Mouse (Mus musculus): ENCODE measurements at regions not wholly inside any gene's neighbourhood (a gene's known extent, or its start where the extent isn't known, plus 50 kb on each side); places are given as distances from the start of the nearest gene placed in this dataset.

GRCm38 (mm10) chr7:135861409-135861805 is 145.2 kb upstream of the Mki67 start:
- H3K27me3 ChIP-seq (replicated peaks; ENCODE audit: control insufficient read depth, insufficient read depth, low read length), result no peaks in the 10 kb centered on the region; the same call in 1 of the 2 replicates
- ATAC-seq, result no peak
- H3K9me3 ChIP-seq (ENCODE audit: control insufficient read depth, low read length), result no peaks in the 10 kb centered on the region
- H3K4me1 ChIP-seq (replicated peaks; ENCODE audit: control insufficient read depth, insufficient read depth, low read length), result peaks cover 9% of the 10 kb centered on the region
- H3K27ac ChIP-seq (ENCODE audit: low read length), result no peak overlapping the region
- H3K4me3 ChIP-seq (replicated peaks; ENCODE audit: low read length), result no peak overlapping the region
- H3K9ac ChIP-seq (replicated peaks; ENCODE audit: low read depth, low read length), result no peak overlapping the region
- no peaks in the 10 kb centered on the region for H3K36me3 ChIP-seq (ENCODE audit: control insufficient read depth, insufficient read depth)
- no peak overlapping the region for H3K4me2 ChIP-seq (ENCODE audit: low read length)
- 80% methylated on average over 7 of the region's 7 CpGs for WGBS

- no peak for ATAC-seq
- no peak overlapping the region for H3K9ac ChIP-seq (replicated peaks; ENCODE audit: low read depth, low read length)
- no peaks in the 10 kb centered on the region for H3K27me3 ChIP-seq (replicated peaks; ENCODE audit: control insufficient read depth, insufficient read depth, low read length)
- no peak overlapping the region for H3K27ac ChIP-seq (ENCODE audit: low read length)
- H3K4me3 ChIP-seq (replicated peaks; ENCODE audit: low read length), result no peak overlapping the region
- no peaks in the 10 kb centered on the region for H3K9me3 ChIP-seq (ENCODE audit: control insufficient read depth, low read length)
- no peak overlapping the region for H3K4me2 ChIP-seq (ENCODE audit: low read length)
- H3K4me1 ChIP-seq (replicated peaks; ENCODE audit: control insufficient read depth, insufficient read depth, low read length), result peaks cover 9% of the 10 kb centered on the region
- H3K36me3 ChIP-seq (ENCODE audit: control insufficient read depth, insufficient read depth), result no peaks in the 10 kb centered on the region
- WGBS, result 29% methylated on average over 22 of the region's 22 CpGs
These were observed 147.6 kb upstream of the Mki67 start for GRCm38 (mm10) chr7:135863581-135864426.

- Histone ChIP-seq H3K9me3 (ENCODE audit: control insufficient read depth, low read length) (no peaks in the 10 kb centered on the region), H3K36me3 (ENCODE audit: control insufficient read depth, insufficient read depth) (no peaks in the 10 kb centered on the region), H3K4me3 (replicated peaks; ENCODE audit: low read length) (no peak overlapping the region), H3K27me3 (replicated peaks; ENCODE audit: control insufficient read depth, insufficient read depth, low read length) (no peaks in the 10 kb centered on the region), H3K4me2 (ENCODE audit: low read length) (no peak overlapping the region), H3K9ac (replicated peaks; ENCODE audit: low read depth, low read length) (no peak overlapping the region), H3K27ac (ENCODE audit: low read length) (no peak overlapping the region), H3K4me1 (replicated peaks; ENCODE audit: control insufficient read depth, insufficient read depth, low read length) (no peaks in the 10 kb centered on the region)
- WGBS, result 85% methylated on average over 6 of the region's 6 CpGs
- no peak for ATAC-seq
These were observed 154.8 kb upstream of the Mki67 start for GRCm38 (mm10) chr7:135870981-135871380.

GRCm38 (mm10) chr7:135877091-135877874 is 161.1 kb upstream of the Mki67 start:
- no peak for ATAC-seq
- 75% methylated on average over 6 of the region's 6 CpGs for WGBS
- Histone ChIP-seq H3K9me3 (ENCODE audit: control insufficient read depth, low read length) (no peaks in the 10 kb centered on the region), H3K9ac (replicated peaks; ENCODE audit: low read depth, low read length) (no peak overlapping the region), H3K4me3 (replicated peaks; ENCODE audit: low read length) (no peak overlapping the region), H3K27me3 (replicated peaks; ENCODE audit: control insufficient read depth, insufficient read depth, low read length) (no peaks in the 10 kb centered on the region), H3K4me1 (replicated peaks; ENCODE audit: control insufficient read depth, insufficient read depth, low read length) (no peaks in the 10 kb centered on the region), H3K4me2 (ENCODE audit: low read length) (no peak overlapping the region), H3K36me3 (ENCODE audit: control insufficient read depth, insufficient read depth) (no peaks in the 10 kb centered on the region), H3K27ac (ENCODE audit: low read length) (no peak overlapping the region)

- 73% methylated on average over 3 of the region's 3 CpGs for WGBS
- Histone ChIP-seq H3K4me1 (replicated peaks; ENCODE audit: control insufficient read depth, insufficient read depth, low read length) (no peaks in the 10 kb centered on the region), H3K9ac (replicated peaks; ENCODE audit: low read depth, low read length) (no peak overlapping the region), H3K36me3 (ENCODE audit: control insufficient read depth, insufficient read depth) (no peaks in the 10 kb centered on the region), H3K9me3 (ENCODE audit: control insufficient read depth, low read length) (no peaks in the 10 kb centered on the region), H3K27me3 (replicated peaks; ENCODE audit: control insufficient read depth, insufficient read depth, low read length) (no peaks in the 10 kb centered on the region), H3K4me2 (ENCODE audit: low read length) (no peak overlapping the region), H3K27ac (ENCODE audit: low read length) (no peak overlapping the region), H3K4me3 (replicated peaks; ENCODE audit: low read length) (no peak overlapping the region)
- ATAC-seq, result no peak
These were observed 162.6 kb upstream of the Mki67 start for GRCm38 (mm10) chr7:135878750-135879149.

- no peaks in the 10 kb centered on the region for H3K36me3 ChIP-seq (ENCODE audit: control insufficient read depth, insufficient read depth)
- H3K4me1 ChIP-seq (replicated peaks; ENCODE audit: control insufficient read depth, insufficient read depth, low read length), result no peaks in the 10 kb centered on the region
- no peak overlapping the region for H3K9ac ChIP-seq (replicated peaks; ENCODE audit: low read depth, low read length)
- H3K27me3 ChIP-seq (replicated peaks; ENCODE audit: control insufficient read depth, insufficient read depth, low read length), result no peaks in the 10 kb centered on the region
- H3K27ac ChIP-seq (ENCODE audit: low read length), result no peak overlapping the region
- H3K4me2 ChIP-seq (ENCODE audit: low read length), result no peak overlapping the region
- no peak overlapping the region for H3K4me3 ChIP-seq (replicated peaks; ENCODE audit: low read length)
- ATAC-seq, result no peak
- WGBS, result 92% methylated on average over 9 of the region's 9 CpGs
- H3K9me3 ChIP-seq (ENCODE audit: control insufficient read depth, low read length), result no peaks in the 10 kb centered on the region
These were observed 164.3 kb upstream of the Mki67 start for GRCm38 (mm10) chr7:135880446-135880845.

- H3K4me1 ChIP-seq (replicated peaks; ENCODE audit: control insufficient read depth, insufficient read depth, low read length), result no peaks in the 10 kb centered on the region
- no peak overlapping the region for H3K9ac ChIP-seq (replicated peaks; ENCODE audit: low read depth, low read length)
- no peaks in the 10 kb centered on the region for H3K27me3 ChIP-seq (replicated peaks; ENCODE audit: control insufficient read depth, insufficient read depth, low read length)
- no peak overlapping the region for H3K4me3 ChIP-seq (replicated peaks; ENCODE audit: low read length)
- no peak for ATAC-seq
- H3K36me3 ChIP-seq (ENCODE audit: control insufficient read depth, insufficient read depth), result no peaks in the 10 kb centered on the region
- WGBS, result 93% methylated on average over 4 of the region's 4 CpGs
- no peak overlapping the region for H3K27ac ChIP-seq (ENCODE audit: low read length)
- no peak overlapping the region for H3K4me2 ChIP-seq (ENCODE audit: low read length)
- H3K9me3 ChIP-seq (ENCODE audit: control insufficient read depth, low read length), result no peaks in the 10 kb centered on the region
These were observed 166.1 kb upstream of the Mki67 start for GRCm38 (mm10) chr7:135882306-135882705.

GRCm38 (mm10) chr7:135888598-135888997 is 172.4 kb upstream of the Mki67 start:
- no peak for ATAC-seq
- WGBS, result 10% methylated on average over 3 of the region's 3 CpGs
- H3K9me3 ChIP-seq (ENCODE audit: control insufficient read depth, low read length), result no peaks in the 10 kb centered on the region
- no peak overlapping the region for H3K27ac ChIP-seq (ENCODE audit: low read length)
- H3K4me1 ChIP-seq (replicated peaks; ENCODE audit: control insufficient read depth, insufficient read depth, low read length), result peaks cover 9% of the 10 kb centered on the region
- H3K4me2 ChIP-seq (ENCODE audit: low read length), result peak overlapping the region; percentile 36
- no peaks in the 10 kb centered on the region for H3K36me3 ChIP-seq (ENCODE audit: control insufficient read depth, insufficient read depth)
- no peak overlapping the region for H3K4me3 ChIP-seq (replicated peaks; ENCODE audit: low read length)
- no peaks in the 10 kb centered on the region for H3K27me3 ChIP-seq (replicated peaks; ENCODE audit: control insufficient read depth, insufficient read depth, low read length)
- H3K9ac ChIP-seq (replicated peaks; ENCODE audit: low read depth, low read length), result peak overlapping the region; percentile 38; the same call in 1 of the 2 replicates

- Histone ChIP-seq H3K9ac (replicated peaks; ENCODE audit: low read depth, low read length) (peak overlapping the region; percentile 38; the same call in 1 of the 2 replicates), H3K4me2 (ENCODE audit: low read length) (peak overlapping the region; percentile 36), H3K27me3 (replicated peaks; ENCODE audit: control insufficient read depth, insufficient read depth, low read length) (no peaks in the 10 kb centered on the region), H3K9me3 (ENCODE audit: control insufficient read depth, low read length) (no peaks in the 10 kb centered on the region), H3K4me1 (replicated peaks; ENCODE audit: control insufficient read depth, insufficient read depth, low read length) (peaks cover 9% of the 10 kb centered on the region), H3K36me3 (ENCODE audit: control insufficient read depth, insufficient read depth) (no peaks in the 10 kb centered on the region), H3K27ac (ENCODE audit: low read length) (no peak overlapping the region), H3K4me3 (replicated peaks; ENCODE audit: low read length) (no peak overlapping the region)
- peak; percentile 26; the same call in 1 of the 2 replicates for ATAC-seq
- WGBS, result 8% methylated on average over 17 of the region's 17 CpGs
These were observed 173.0 kb upstream of the Mki67 start for GRCm38 (mm10) chr7:135889016-135889726.
